Mouse (Mus musculus) lung, postnatal 0 days (tissue): ENCODE measurements at regions not wholly inside any gene's neighbourhood (a gene's known extent, or its start where the extent isn't known, plus 50 kb on each side); places are given as distances from the start of the nearest gene placed in this dataset.

Source experiments
- ATAC-seq: fragments of 200-750 bp; cut with Nextera tagmentation; 2 replicates; pipeline ENCODE4 v1.8.0; 2017; ENCODE audit warnings: moderate library complexity
- DNase-seq: peaks from one replicate; pipeline ENCODE4 v3.0.0-alpha.2; 2016; ENCODE audit warnings: low spot score
- H3K27ac ChIP-seq: fragments of 300-500 bp; sonication (generic); 2 replicates; pipeline ENCODE4 v1.5.1; 2014; ENCODE audit warnings: antibody characterized with exemption, mild to moderate bottlenecking, low read length, mixed read lengths
- H3K27me3 ChIP-seq: fragments of 300-500 bp; sonication (generic); replicated peaks from 2 replicates; pipeline ENCODE4 v1.6.1; 2014; ENCODE audit warnings: low read length, mixed read lengths; ENCODE audit not compliant: insufficient read depth
- H3K36me3 ChIP-seq: fragments of 300-500 bp; sonication (generic); 2 replicates; pipeline ENCODE4 v1.6.1; 2014; ENCODE audit warnings: low read length, mixed read lengths; ENCODE audit not compliant: insufficient read depth
- H3K4me1 ChIP-seq: fragments of 300-500 bp; sonication (generic); 2 replicates; pipeline ENCODE4 v1.6.1; 2014; ENCODE audit warnings: antibody characterized with exemption, low read depth, low read length, mixed read lengths; ENCODE audit not compliant: insufficient read depth
- H3K4me2 ChIP-seq: fragments of 300-500 bp; sonication (generic); replicated peaks from 2 replicates; pipeline ENCODE4 v1.6.1; 2014; ENCODE audit warnings: low read depth, mild to moderate bottlenecking, low read length, moderate library complexity, mixed read lengths
- H3K4me3 ChIP-seq: fragments of 300-500 bp; sonication (generic); 2 replicates; pipeline ENCODE4 v1.5.1; 2014; ENCODE audit warnings: low read depth, low read length
- H3K9ac ChIP-seq: fragments of 300-500 bp; sonication (generic); replicated peaks from 2 replicates; pipeline ENCODE4 v1.6.1; 2014; ENCODE audit warnings: low read depth, mild to moderate bottlenecking
- H3K9me3 ChIP-seq: fragments of 300-500 bp; sonication (generic); 2 replicates; pipeline ENCODE4 v1.6.1; 2016; ENCODE audit warnings: low read length, mixed read lengths
- CTCF ChIP-seq: IDR thresholded peaks from 2 replicates; pipeline ENCODE4 v1.5.1; 2016; ENCODE audit warnings: antibody characterized with exemption, mild to moderate bottlenecking
- EP300 ChIP-seq: IDR thresholded peaks from 2 replicates; pipeline ENCODE4 v1.6.1; 2016; ENCODE audit warnings: antibody characterized with exemption, mild to moderate bottlenecking, control low read depth
- WGBS: fragments of 180-500 bp; shearing (Covaris S2); extraction: QIAGEN DNeasy Blood & Tissue Kit; methylation state at CpG from one replicate; pipeline ENCODE4 v1.1.7; 2014; 5-methylcytosine and 5-hydroxymethylcytosine counted together

- WGBS = 85% methylated on average over 2 of the region's 2 CpGs
- Histone ChIP-seq H3K27ac (no peak overlapping the region), H3K36me3 (no peaks in the 10 kb centered on the region), H3K4me1 (no peaks in the 10 kb centered on the region), H3K4me3 (no peak overlapping the region), H3K4me2 (no peak overlapping the region), H3K9ac (no peak overlapping the region), H3K9me3 (no peaks in the 10 kb centered on the region), H3K27me3 (no peaks in the 10 kb centered on the region)
- DNase-seq (no peak), ATAC-seq (no peak)
- no peak for TF ChIP-seq CTCF
- no peak for TF ChIP-seq EP300
These were observed 93.2 kb upstream of the Zc3h12c start for GRCm38 (mm10) chr9:52261538-52261937.

- no peak for ATAC-seq
- Histone ChIP-seq H3K4me1 (no peaks in the 10 kb centered on the region), H3K4me2 (no peak overlapping the region), H3K9ac (no peak overlapping the region), H3K36me3 (no peaks in the 10 kb centered on the region), H3K27ac (no peak overlapping the region), H3K27me3 (no peaks in the 10 kb centered on the region), H3K4me3 (no peak overlapping the region), H3K9me3 (no peaks in the 10 kb centered on the region)
- peak; percentile 13 for DNase-seq
- 23% methylated on average over 9 of the region's 9 CpGs for WGBS
- TF ChIP-seq EP300 (no peak), CTCF (no peak)
These were observed 91.1 kb upstream of the Zc3h12c start for GRCm38 (mm10) chr9:52259459-52259858.

GRCm38 (mm10) chr9:52255692-52256091 is 87.3 kb upstream of the Zc3h12c start:
- 49% methylated on average over 4 of the region's 4 CpGs for WGBS
- no peak for TF ChIP-seq CTCF
- no peak for TF ChIP-seq EP300
- no peaks in the 10 kb centered on the region for H3K36me3 ChIP-seq
- H3K4me3 ChIP-seq = no peak overlapping the region
- H3K4me1 ChIP-seq = no peaks in the 10 kb centered on the region
- H3K4me2 ChIP-seq = no peak overlapping the region
- H3K9me3 ChIP-seq = no peaks in the 10 kb centered on the region
- no peaks in the 10 kb centered on the region for H3K27me3 ChIP-seq
- H3K9ac ChIP-seq = no peak overlapping the region
- H3K27ac ChIP-seq = no peak overlapping the region
- no peak for DNase-seq
- ATAC-seq = no peak

GRCm38 (mm10) chr9:52254475-52254874 is 86.1 kb upstream of the Zc3h12c start:
- H3K27me3 ChIP-seq = no peaks in the 10 kb centered on the region
- no peaks in the 10 kb centered on the region for H3K36me3 ChIP-seq
- H3K4me3 ChIP-seq = no peak overlapping the region
- H3K9me3 ChIP-seq = no peaks in the 10 kb centered on the region
- no peak overlapping the region for H3K4me2 ChIP-seq
- H3K27ac ChIP-seq = no peak overlapping the region
- ATAC-seq (no peak), DNase-seq (no peak)
- no peak overlapping the region for H3K9ac ChIP-seq
- WGBS = 55% methylated on average over 6 of the region's 6 CpGs
- no peaks in the 10 kb centered on the region for H3K4me1 ChIP-seq
- TF ChIP-seq EP300 (no peak), CTCF (no peak)

- no peak overlapping the region for H3K27ac ChIP-seq
- WGBS = 78% methylated on average over 5 of the region's 5 CpGs
- no peaks in the 10 kb centered on the region for H3K9me3 ChIP-seq
- no peaks in the 10 kb centered on the region for H3K36me3 ChIP-seq
- no peaks in the 10 kb centered on the region for H3K4me1 ChIP-seq
- no peak overlapping the region for H3K4me2 ChIP-seq
- TF ChIP-seq CTCF = no peak
- TF ChIP-seq EP300 = no peak
- ATAC-seq (no peak), DNase-seq (no peak)
- H3K4me3 ChIP-seq = no peak overlapping the region
- H3K27me3 ChIP-seq = no peaks in the 10 kb centered on the region
- H3K9ac ChIP-seq = no peak overlapping the region
These were observed 83.1 kb upstream of the Zc3h12c start for GRCm38 (mm10) chr9:52251455-52251854.

- peak; percentile 17 for DNase-seq
- no peak overlapping the region for H3K4me2 ChIP-seq
- WGBS = 81% methylated on average over 1 of the region's 1 CpGs
- H3K4me3 ChIP-seq = no peak overlapping the region
- H3K27ac ChIP-seq = no peak overlapping the region
- no peak for ATAC-seq
- H3K4me1 ChIP-seq = no peaks in the 10 kb centered on the region
- no peak for TF ChIP-seq EP300
- no peak for TF ChIP-seq CTCF
- H3K36me3 ChIP-seq = no peaks in the 10 kb centered on the region
- no peaks in the 10 kb centered on the region for H3K9me3 ChIP-seq
- H3K9ac ChIP-seq = no peak overlapping the region
- no peaks in the 10 kb centered on the region for H3K27me3 ChIP-seq
These were observed 78.3 kb upstream of the Zc3h12c start for GRCm38 (mm10) chr9:52246712-52247111.

GRCm38 (mm10) chr9:52244081-52244480 is 75.7 kb upstream of the Zc3h12c start:
- H3K4me2 ChIP-seq = no peak overlapping the region
- H3K9me3 ChIP-seq = no peaks in the 10 kb centered on the region
- H3K4me3 ChIP-seq = no peak overlapping the region
- DNase-seq (no peak), ATAC-seq (no peak)
- TF ChIP-seq EP300 = no peak
- no peak for TF ChIP-seq CTCF
- H3K9ac ChIP-seq = no peak overlapping the region
- H3K27ac ChIP-seq = no peak overlapping the region
- no peaks in the 10 kb centered on the region for H3K27me3 ChIP-seq
- no peaks in the 10 kb centered on the region for H3K36me3 ChIP-seq
- 52% methylated on average over 12 of the region's 12 CpGs for WGBS
- H3K4me1 ChIP-seq = no peaks in the 10 kb centered on the region
